Mouse (Mus musculus): ENCODE data around the gene Nup50.
"Not testable (repeated sequence)": the region's sequence is repeated elsewhere in the genome, so short reads cannot be mapped to it uniquely, and the experiment has no call there.

Nup50 gene

GRCm38 (mm10) chr15:84922884-84923507 is at the start of gene Nup50:
Gene Nup50 (plus strand): TSS chr15:84923411.
- peak; percentile 100 for DNase-seq (ENCODE audit: low spot score in 2 of 2)

- no peak for DNase-seq (ENCODE audit: low spot score in 2 of 2)
Measured at GRCm38 (mm10) chr15:84873867-84874266, 49.3 kb upstream of the Nup50 start.

- no peak for DNase-seq (ENCODE audit: low spot score in 2 of 2)
Measured at GRCm38 (mm10) chr15:84877029-84877815, 46.0 kb upstream of the Nup50 start.

GRCm38 (mm10) chr15:84888066-84888465 is 35.1 kb upstream of the Nup50 start:
- peak in 1 of 2 experiments; percentile 16 for DNase-seq (ENCODE audit: low spot score in 2 of 2)

GRCm38 (mm10) chr15:84891246-84891645 is 32.0 kb upstream of the Nup50 start:
- DNase-seq (ENCODE audit: low spot score in 2 of 2): no peak

- DNase-seq (ENCODE audit: low spot score in 2 of 2): peak; percentile 29 to 72
Measured at GRCm38 (mm10) chr15:84891658-84892057, 31.6 kb upstream of the Nup50 start.

- not testable (repeated sequence) for DNase-seq (ENCODE audit: low spot score in 2 of 2)
Measured at GRCm38 (mm10) chr15:84896216-84896615, 27.0 kb upstream of the Nup50 start.

GRCm38 (mm10) chr15:84896664-84897063 is 26.5 kb upstream of the Nup50 start:
- no peak for DNase-seq (ENCODE audit: low spot score in 2 of 2)

GRCm38 (mm10) chr15:84898077-84898476 is 25.1 kb upstream of the Nup50 start:
- DNase-seq (ENCODE audit: low spot score in 2 of 2): peak in 1 of 2 experiments; percentile 36

- no peak for DNase-seq (ENCODE audit: low spot score in 2 of 2)
Measured at GRCm38 (mm10) chr15:84903843-84904385, 19.3 kb upstream of the Nup50 start.

- DNase-seq (ENCODE audit: low spot score in 2 of 2): no peak
Measured at GRCm38 (mm10) chr15:84913201-84913600, 10.0 kb upstream of the Nup50 start.

GRCm38 (mm10) chr15:84919938-84920337 is 3.3 kb upstream of the Nup50 start, which contains the start of gene Gm29666:
Gene Gm29666 (minus strand): TSS chr15:84920038.
- no peak for DNase-seq (ENCODE audit: low spot score in 2 of 2)

GRCm38 (mm10) chr15:84923508-84924181 is 434 bp downstream of the Nup50 start:
- no peak for DNase-seq (ENCODE audit: low spot score in 2 of 2)

- no peak for DNase-seq (ENCODE audit: low spot score in 2 of 2)
Measured at GRCm38 (mm10) chr15:84924781-84925315, 1.6 kb downstream of the Nup50 start.

- DNase-seq (ENCODE audit: low spot score in 2 of 2): no peak
Measured at GRCm38 (mm10) chr15:84925495-84926018, 2.3 kb downstream of the Nup50 start.

GRCm38 (mm10) chr15:84932351-84932750 is 9.1 kb downstream of the Nup50 start:
- DNase-seq (ENCODE audit: low spot score in 2 of 2): no peak

GRCm38 (mm10) chr15:84934901-84935300 is 11.7 kb downstream of the Nup50 start:
- no peak for DNase-seq (ENCODE audit: low spot score in 2 of 2)

- no peak for DNase-seq (ENCODE audit: low spot score in 2 of 2)
Measured at GRCm38 (mm10) chr15:84940102-84940501, 16.9 kb downstream of the Nup50 start.

- no peak for DNase-seq (ENCODE audit: low spot score in 2 of 2)
Measured at GRCm38 (mm10) chr15:84942647-84943285, 19.6 kb downstream of the Nup50 start.

GRCm38 (mm10) chr15:84944319-84944718 is 21.1 kb downstream of the Nup50 start:
- no peak for DNase-seq (ENCODE audit: low spot score in 2 of 2)

GRCm38 (mm10) chr15:84948990-84949389 is 25.8 kb downstream of the Nup50 start:
- no peak for DNase-seq (ENCODE audit: low spot score in 2 of 2)

Data from cerebellum, postnatal 4 days (tissue).